Mouse (Mus musculus): ENCODE results near the gene Zfp462. TPM values are rescaled to one million over a fixed set of nuclear protein-coding genes. Genes with fewer than 3 reads are reported as not detected.

Zfp462 gene
- polyA plus RNA-seq (2014; fragmentation: Illumina TruSeq; extraction: RNeasy Lipid Tissue Mini Kit (QIAGEN cat#74804); ENCODE audit: low replicate concordance), result 3.4 TPM

DNA sequence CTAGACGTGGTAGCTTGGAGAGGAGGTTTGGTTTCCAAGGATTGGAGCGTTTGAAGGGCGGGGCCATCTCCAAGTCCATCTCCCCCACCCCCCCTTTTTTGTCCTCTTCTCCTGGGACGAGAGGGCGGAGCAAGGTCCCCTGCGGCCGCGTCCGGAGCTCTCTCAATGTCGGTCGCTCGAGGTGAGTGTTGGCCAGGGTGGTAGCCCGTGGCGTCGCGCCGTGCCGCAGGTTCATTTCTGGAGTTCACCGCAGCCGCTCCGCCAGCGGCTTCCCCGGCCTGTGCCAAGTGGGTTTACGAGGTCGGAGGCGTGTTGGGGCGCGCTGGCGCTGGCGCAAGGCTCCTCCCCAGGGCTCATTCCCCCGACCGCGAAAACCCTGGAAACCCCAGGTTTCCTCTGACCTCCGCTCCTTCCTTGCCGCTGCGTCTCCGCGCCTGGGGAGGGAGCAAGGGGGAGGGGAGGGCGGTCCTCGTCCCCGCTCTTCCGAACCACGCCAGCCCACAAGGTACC, at the start of gene Zfp462:
TSS of gene Zfp462 (plus strand) at position 128 of the 510 bp plus-strand sequence.

Data from small intestine, adult 10 weeks (tissue).